Mouse (Mus musculus) spleen, postnatal 10 days (tissue): Measurements from ENCODE around the gene AI854703.
A peak's percentile ranks its signal among the peaks of the same experiment; 100 is the strongest.
"Not testable (repeated sequence)": the region's sequence is repeated elsewhere in the genome, so short reads cannot be mapped to it uniquely, and the experiment has no call there.

Experiments
- DNase-seq, 2 experiments: peaks; one replicate each; pipeline ENCODE4 v3.0.0; 2021 to 2022; ENCODE audit warnings: low spot score in 2 of 2

The AI854703 gene

GRCm38 (mm10) chr6:48614756-48615155 is 11.8 kb upstream of the AI854703 start:
- no peak for DNase-seq

GRCm38 (mm10) chr6:48620031-48620430 is 6.5 kb upstream of the AI854703 start:
- no peak for DNase-seq

- not testable (repeated sequence) for DNase-seq
Observed at GRCm38 (mm10) chr6:48622186-48622843, 4.2 kb upstream of the AI854703 start.

GRCm38 (mm10) chr6:48623460-48623859 is 3.1 kb upstream of the AI854703 start:
- DNase-seq = no peak

GRCm38 (mm10) chr6:48626984-48627383 is 420 bp downstream of the AI854703 start:
- peak in 1 of 2 experiments; percentile 31 for DNase-seq

GRCm38 (mm10) chr6:48627511-48627924 is 954 bp downstream of the AI854703 start:
- DNase-seq = no peak

- no peak for DNase-seq
Observed at GRCm38 (mm10) chr6:48628377-48628776, 1.8 kb downstream of the AI854703 start.

GRCm38 (mm10) chr6:48628808-48629660 is 2.5 kb downstream of the AI854703 start:
- DNase-seq = peak in 1 of 2 experiments; percentile 39

- no peak for DNase-seq
Observed at GRCm38 (mm10) chr6:48629661-48630034, 3.1 kb downstream of the AI854703 start.

GRCm38 (mm10) chr6:48630831-48631230 is 4.3 kb downstream of the AI854703 start:
- DNase-seq = no peak

- no peak for DNase-seq
Observed at GRCm38 (mm10) chr6:48635105-48635504, 8.5 kb downstream of the AI854703 start.

- no peak for DNase-seq
Observed at GRCm38 (mm10) chr6:48636515-48636914, 10.0 kb downstream of the AI854703 start.

GRCm38 (mm10) chr6:48637811-48638500 is 11.4 kb downstream of the AI854703 start:
- no peak for DNase-seq

- no peak for DNase-seq
Observed at GRCm38 (mm10) chr6:48638553-48638952, 12.0 kb downstream of the AI854703 start.

GRCm38 (mm10) chr6:48641391-48641790 is 14.8 kb downstream of the AI854703 start:
- no peak for DNase-seq

- DNase-seq = no peak
Observed at GRCm38 (mm10) chr6:48642764-48643292, 16.3 kb downstream of the AI854703 start.

- DNase-seq = peak; percentile 35 to 78
Observed at GRCm38 (mm10) chr6:48645660-48646308, 19.2 kb downstream of the AI854703 start.

GRCm38 (mm10) chr6:48646309-48646690 is 19.7 kb downstream of the AI854703 start:
- DNase-seq = no peak

- peak in 1 of 2 experiments; percentile 83 for DNase-seq
Observed at GRCm38 (mm10) chr6:48646995-48647394, 20.4 kb downstream of the AI854703 start, which contains the start of gene Gimap8. TSS of gene Gimap8 (plus strand) at chr6:48647234.

GRCm38 (mm10) chr6:48647611-48648010 is 21.0 kb downstream of the AI854703 start:
- no peak for DNase-seq

GRCm38 (mm10) chr6:48648779-48649178 is 22.2 kb downstream of the AI854703 start:
- no peak for DNase-seq

GRCm38 (mm10) chr6:48650041-48650440 is 23.5 kb downstream of the AI854703 start:
- no peak for DNase-seq
